Mouse (Mus musculus): ENCODE measurements around the gene Wnt7b.

- TF ChIP-seq CTCF (IDR thresholded peaks at IDR 0.05; ENCODE audit: borderline replicate concordance, control insufficient read depth, extremely low read depth, insufficient read depth, low read length, poor library complexity) (no peak), POLR2A (IDR thresholded peaks at IDR 0.05; ENCODE audit: control insufficient read depth, extremely low read depth, insufficient read depth, low read length, poor library complexity) (no peak)
Observed at GRCm38 (mm10) chr15:85564966-85565365, 17.3 kb downstream of the Wnt7b start.

Measured in thymus, adult 2 months (tissue).